Mouse (Mus musculus): ENCODE measurements at regions not wholly inside any gene's neighbourhood (a gene's known extent, or its start where the extent isn't known, plus 50 kb on each side); places are given as distances from the start of the nearest gene placed in this dataset.

DNA sequence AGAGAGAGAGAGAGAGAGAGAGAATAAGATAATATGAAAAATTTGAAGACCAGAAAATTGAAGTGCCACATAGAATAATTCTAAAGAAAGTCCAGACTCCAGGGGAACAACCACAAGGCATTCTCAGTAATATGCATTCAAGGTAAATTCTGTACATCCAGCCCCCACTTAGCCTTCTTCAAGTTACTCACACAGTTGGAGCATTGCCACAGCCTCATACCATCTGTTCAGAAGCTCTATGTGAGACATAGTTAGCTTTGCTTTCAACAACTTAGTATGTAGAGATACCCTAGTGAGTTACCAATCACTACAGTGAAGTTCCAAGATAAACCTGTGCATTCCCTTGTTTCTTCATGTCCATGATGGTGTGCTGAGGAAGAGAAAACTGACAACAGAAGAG, 247.6 kb upstream of the Mad2l1 start:
- TF ChIP-seq TAL1 (IDR thresholded peaks at IDR 0.05; ENCODE audit: low read length) (no peak), GATA1 (IDR thresholded peaks at IDR 0.05; ENCODE audit: low read length) (no peak)

Measured in erythroblast, embryonic 14.5 days (primary cell).